Mouse (Mus musculus) hematopoietic multipotent progenitor cell, adult 10-12 weeks (in vitro differentiated cells): ENCODE measurements around the gene Gm6904. TPM values are rescaled to one million over a fixed set of nuclear protein-coding genes. Genes with fewer than 3 reads are reported as not detected.

ENCODE experiments used
- polyA plus RNA-seq: library from polyadenylated mRNA; stranded (reverse); fragments of >175 nt; gene quantifications from 2 replicates; pipeline ENCODE4 v1.2.3, GENCODE M21; 2012; ENCODE audit warnings: low replicate concordance

Gene Gm6904
- 0.19 TPM in 1 of 2 replicates, not detected in the other for polyA plus RNA-seq

DNA sequence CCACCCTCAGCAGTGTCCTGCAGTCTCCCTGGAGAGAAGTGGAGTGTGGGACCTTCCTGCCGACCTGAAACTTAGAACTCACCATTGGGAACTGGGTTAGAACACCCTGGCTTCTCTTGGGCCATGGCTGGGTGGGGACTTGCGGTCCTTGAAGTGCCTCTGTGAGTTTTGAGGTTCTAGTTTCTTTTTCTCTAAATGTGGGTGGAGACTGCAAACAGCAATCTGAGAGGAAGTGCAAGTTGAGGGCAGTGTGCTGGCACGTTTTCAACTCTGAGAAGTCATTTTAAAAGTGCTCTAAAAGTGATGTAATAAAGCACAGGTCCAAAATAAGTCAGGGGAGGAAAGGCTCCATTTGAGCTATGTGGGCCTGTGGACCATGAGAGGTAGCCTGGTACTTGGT lies at the start of gene Gm6904:
TSS of gene Gm6904 (minus strand) at position 161 of the 400 bp plus-strand sequence.

DNA sequence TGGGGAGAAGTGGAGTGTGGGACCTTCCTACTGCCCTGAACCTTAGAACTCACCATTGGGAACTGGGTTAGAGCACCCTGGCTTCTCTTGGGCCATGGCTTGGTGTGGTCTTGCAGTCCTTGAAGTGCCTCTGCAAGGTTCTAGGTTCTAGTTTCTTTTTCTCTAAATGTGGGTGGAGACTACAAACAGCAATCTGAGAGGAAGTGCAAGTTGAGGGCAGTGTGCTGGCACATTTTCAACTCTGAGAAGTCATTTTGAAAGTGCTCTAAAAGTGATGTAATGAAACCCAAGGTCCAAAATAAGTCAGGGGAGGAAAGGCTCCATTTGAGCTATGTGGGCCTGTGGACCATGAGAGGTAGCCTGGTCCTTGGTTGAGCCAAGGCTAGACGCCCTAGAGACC lies 37.4 kb upstream of the Gm6904 start, which contains the start of gene Phf11a:
TSS of gene Phf11a (minus strand) at position 132 of the 400 bp plus-strand sequence.

DNA sequence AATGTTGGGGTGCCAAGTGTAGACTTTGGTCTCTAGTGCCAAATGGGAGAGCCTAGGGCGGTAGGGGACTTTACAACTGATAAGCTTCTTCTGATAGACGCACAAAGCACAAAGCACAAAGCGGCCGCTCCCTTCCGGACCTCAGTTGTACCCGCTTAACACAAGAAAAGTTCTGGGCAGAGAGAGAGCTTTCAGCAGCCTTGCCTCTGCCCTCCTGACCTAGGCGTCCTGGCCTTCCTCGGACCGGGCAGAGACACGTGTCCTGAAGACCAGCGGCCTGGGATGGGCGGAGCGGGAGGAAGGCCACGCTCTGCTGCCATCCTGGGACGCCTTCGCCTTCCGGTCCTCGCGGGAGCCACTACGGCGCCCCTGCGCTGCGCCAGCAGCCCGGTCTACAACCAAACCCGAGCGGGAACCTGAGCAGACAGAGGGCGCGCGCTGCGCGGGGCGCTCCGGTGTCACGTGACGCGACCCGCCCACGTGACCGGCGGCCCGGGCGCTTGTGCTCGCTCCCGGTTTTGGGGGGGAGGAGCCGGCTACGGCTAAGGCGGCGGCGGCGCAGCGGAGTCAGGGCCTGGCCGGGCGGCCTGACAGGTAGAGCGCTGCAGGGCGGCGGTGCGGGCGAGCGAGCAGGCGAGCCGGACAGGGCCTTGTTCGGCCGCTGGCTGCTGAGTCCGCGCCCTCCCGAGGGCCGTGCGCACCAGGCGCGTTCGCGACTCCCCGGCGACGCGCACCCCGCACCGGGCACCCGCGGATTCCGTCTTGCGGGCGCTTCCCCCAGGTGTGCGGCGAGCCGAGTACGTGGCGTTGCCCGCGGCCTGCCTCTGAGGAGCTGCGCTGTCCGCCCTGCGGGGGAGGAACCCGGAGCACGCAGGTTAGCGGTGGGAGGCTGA lies 59.1 kb downstream of the Gm6904 start, which contains the start of gene Rcbtb1:
TSS of gene Rcbtb1 (plus strand) at position 499 of the 893 bp plus-strand sequence.

Other genes starting within 250 kb of the Gm6904 start
- gene 1700129C05Rik, start 117.3 kb downstream of the Gm6904 start, polyA plus RNA-seq: not detected in 2 replicates
- not detected in 2 replicates for gene Gm5142, start 81.5 kb downstream of the Gm6904 start, polyA plus RNA-seq
- gene Rcbtb1, start 59.0 kb downstream of the Gm6904 start, polyA plus RNA-seq: 13.3 and 17.4 TPM in 2 replicates
- 0.82 and 0.83 TPM in 2 replicates for gene Phf11a, start 37.3 kb upstream of the Gm6904 start, polyA plus RNA-seq
- 2.6 and 5.3 TPM in 2 replicates for gene Phf11b, start 81.1 kb upstream of the Gm6904 start, polyA plus RNA-seq
- gene Phf11d, start 105.3 kb upstream of the Gm6904 start, polyA plus RNA-seq: 0.56 and 0.90 TPM in 2 replicates
- gene Phf11c, start 135.2 kb upstream of the Gm6904 start, polyA plus RNA-seq: 0.16 and 0.43 TPM in 2 replicates
- 11.1 and 21.4 TPM in 2 replicates for gene Setdb2, start 180.7 kb upstream of the Gm6904 start, polyA plus RNA-seq
- gene Cab39l, start 180.8 kb upstream of the Gm6904 start, polyA plus RNA-seq: 1.9 and 2.8 TPM in 2 replicates